23 mouse cellular contexts compared by ENCODE assay signal in the genomic region with DNA sequence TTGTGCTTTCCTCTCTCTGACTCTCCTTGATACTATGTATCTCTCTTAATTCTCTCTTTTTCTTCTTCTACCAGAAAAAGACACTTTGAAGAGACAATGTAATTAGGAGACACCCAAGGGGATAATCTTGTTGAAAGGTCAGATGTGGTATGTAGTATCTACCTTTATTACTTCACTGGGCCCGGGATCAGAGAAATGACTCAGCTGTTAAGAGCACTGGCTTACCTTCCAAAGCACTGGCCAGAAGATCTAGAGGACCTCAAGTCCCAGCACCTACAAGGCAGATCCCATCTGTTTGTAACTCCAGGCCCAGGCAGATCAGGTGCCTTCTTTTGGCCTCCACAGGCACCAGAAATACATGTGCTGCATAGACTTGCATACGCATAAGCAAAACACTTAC.
"Had no signal": no experiment of that assay in that cellular context is flagged by ENCODE, and none has a peak within 500 bp of the region (broad histone marks: within the 10 kb centered on the region; RNA-seq: fewer than 3 reads in every experiment).

No protein-coding gene starts in this region.

- H3K4me2 ChIP-seq: heart, embryonic 13.5 days; heart, embryonic 15.5 days; hindbrain, embryonic 13.5 days; hindbrain, embryonic 15.5 days; limb, embryonic 12.5 days; liver, embryonic 12.5 days had no signal

- H3K27me3 ChIP-seq: heart, embryonic 13.5 days; heart, embryonic 15.5 days; hindbrain, embryonic 13.5 days; hindbrain, embryonic 15.5 days; limb, embryonic 12.5 days; liver, embryonic 12.5 days had no signal

- DNase-seq: gastrocnemius, postnatal 14 days; gastrocnemius, postnatal 36 days; heart, adult 18-20 months; heart, postnatal 14 days; heart, postnatal 36 days; kidney, adult 18-20 months; kidney, adult 8-10 months; kidney, postnatal 10 days; kidney, postnatal 25 days; kidney, postnatal 4 days; liver had no signal

- H3K4me3 ChIP-seq: heart, embryonic 10.5 days; heart, embryonic 13.5 days; heart, embryonic 15.5 days; hindbrain, embryonic 13.5 days; hindbrain, embryonic 15.5 days; layer of hippocampus, adult 2 months; left cerebral cortex, adult 2 months; limb, embryonic 10.5 days; limb, embryonic 12.5 days; liver, embryonic 12.5 days had no signal

- H3K9ac ChIP-seq: heart, embryonic 13.5 days; heart, embryonic 15.5 days; hindbrain, embryonic 13.5 days; hindbrain, embryonic 15.5 days; limb, embryonic 12.5 days; liver, embryonic 12.5 days; liver, embryonic 14.5 days had no signal

- H3K4me1 ChIP-seq: heart, embryonic 10.5 days; heart, embryonic 13.5 days; heart, embryonic 15.5 days; hindbrain, embryonic 13.5 days; hindbrain, embryonic 15.5 days; limb, embryonic 10.5 days; limb, embryonic 12.5 days had no signal

- H3K27ac ChIP-seq: heart, embryonic 10.5 days; heart, embryonic 13.5 days; heart, embryonic 15.5 days; hindbrain, embryonic 13.5 days; hindbrain, embryonic 15.5 days; hindbrain, postnatal 0 days; layer of hippocampus, adult 2 months; left cerebral cortex, adult 2 months; limb, embryonic 10.5 days; limb, embryonic 12.5 days; liver, embryonic 12.5 days; liver, embryonic 14.5 days had no signal

- H3K36me3 ChIP-seq: heart, embryonic 10.5 days; heart, embryonic 13.5 days; heart, embryonic 15.5 days; hindbrain, embryonic 13.5 days; hindbrain, embryonic 15.5 days; limb, embryonic 10.5 days; limb, embryonic 12.5 days; liver, embryonic 12.5 days had no signal

- ATAC-seq: hindbrain, postnatal 0 days; liver, embryonic 12.5 days had no signal

- H3K9me3 ChIP-seq: heart, embryonic 10.5 days; heart, embryonic 13.5 days; heart, embryonic 15.5 days; hindbrain, embryonic 13.5 days; hindbrain, embryonic 15.5 days; limb, embryonic 10.5 days; limb, embryonic 12.5 days; liver, embryonic 12.5 days had no signal
